Mouse (Mus musculus): ENCODE data around the gene Gm37240. TPM values are rescaled to one million over a fixed set of nuclear protein-coding genes. Genes with fewer than 3 reads are reported as not detected.

Gene Gm37240
- total RNA-seq, 2 experiments from 2014 or later = 0.66 to 1.3 TPM

GRCm38 (mm10) chr3:84505193-84505592, 1382.1 kb downstream of the Gm37240 start:
- DNase-seq (ENCODE audit: low spot score in 2 of 2) = no peak
- intact Hi-C loops (cut with DNase I) = no loop called here

DNA sequence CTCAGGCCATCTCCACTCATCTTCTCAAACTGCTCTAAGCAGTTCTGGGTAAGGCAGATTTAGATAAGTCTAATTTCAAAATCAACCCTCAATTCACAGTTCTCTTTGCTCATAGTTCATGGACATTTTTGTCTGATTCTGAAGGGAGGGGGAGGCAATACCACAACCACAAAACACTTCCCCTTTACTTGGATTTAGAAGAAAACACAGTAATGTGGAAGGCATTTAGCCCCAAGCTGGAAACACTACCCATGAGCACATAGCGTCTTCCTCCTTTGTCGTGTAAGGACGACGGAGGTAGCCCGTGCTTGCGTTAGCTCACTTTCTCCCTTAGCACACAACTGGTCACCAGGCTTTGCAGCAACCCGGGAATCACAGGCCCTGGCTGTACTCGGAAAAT, 1383.0 kb downstream of the Gm37240 start:
- intact Hi-C loops (cut with DNase I) = no loop called here
- DNase-seq (ENCODE audit: low spot score in 2 of 2) = no peak

- intact Hi-C loops (cut with DNase I) = no loop called here
- DNase-seq (ENCODE audit: low spot score in 2 of 2) = no peak
Observed at GRCm38 (mm10) chr3:84502101-84502500, 1385.2 kb downstream of the Gm37240 start.

GRCm38 (mm10) chr3:84500491-84500890, 1386.8 kb downstream of the Gm37240 start:
- no peak for DNase-seq (ENCODE audit: low spot score in 2 of 2)
- intact Hi-C loops (cut with DNase I) = no loop called here

DNA sequence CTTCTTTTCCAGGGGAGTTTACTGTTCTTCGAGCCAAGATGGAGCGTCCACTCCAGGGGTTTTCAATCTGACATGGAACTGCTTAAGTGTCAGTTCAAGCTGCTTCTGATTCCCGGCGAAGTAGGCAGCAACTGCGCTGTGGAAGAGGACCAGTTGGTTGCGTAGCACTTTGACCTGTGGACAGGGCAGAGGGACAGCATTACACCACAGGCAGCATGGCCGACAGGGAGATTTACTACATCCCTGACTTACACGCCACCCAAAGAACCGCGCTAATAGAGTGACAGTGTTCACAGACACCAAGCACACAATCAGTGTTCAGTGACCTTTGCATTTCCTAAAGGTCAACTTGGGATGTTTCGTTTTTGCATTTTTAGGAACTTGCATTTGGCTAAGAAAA, 1389.6 kb downstream of the Gm37240 start:
- intact Hi-C loops (cut with DNase I) = no loop called here
- DNase-seq (ENCODE audit: low spot score in 2 of 2) = no peak

DNA sequence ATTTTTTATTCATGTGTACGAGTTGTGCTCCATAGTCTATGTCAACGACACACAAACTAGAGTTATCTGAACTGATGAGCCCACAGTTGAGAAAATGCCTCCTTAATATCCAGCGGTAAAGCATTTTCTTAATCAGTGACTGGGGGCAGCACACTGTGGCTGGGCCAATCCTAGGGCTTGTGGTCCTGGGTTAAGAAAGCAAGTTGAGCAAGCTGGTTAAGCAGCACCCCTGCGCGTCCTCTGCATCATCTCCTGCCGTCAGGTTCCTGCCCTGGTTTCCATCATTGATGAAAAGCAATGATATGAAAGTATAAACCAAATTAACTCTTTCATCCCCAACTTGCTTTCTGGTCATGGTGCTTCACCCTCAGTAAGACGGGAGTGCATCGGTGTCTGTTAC, 1394.7 kb downstream of the Gm37240 start:
- intact Hi-C loops (cut with DNase I) = no loop called here
- no peak for DNase-seq (ENCODE audit: low spot score in 2 of 2)

DNA sequence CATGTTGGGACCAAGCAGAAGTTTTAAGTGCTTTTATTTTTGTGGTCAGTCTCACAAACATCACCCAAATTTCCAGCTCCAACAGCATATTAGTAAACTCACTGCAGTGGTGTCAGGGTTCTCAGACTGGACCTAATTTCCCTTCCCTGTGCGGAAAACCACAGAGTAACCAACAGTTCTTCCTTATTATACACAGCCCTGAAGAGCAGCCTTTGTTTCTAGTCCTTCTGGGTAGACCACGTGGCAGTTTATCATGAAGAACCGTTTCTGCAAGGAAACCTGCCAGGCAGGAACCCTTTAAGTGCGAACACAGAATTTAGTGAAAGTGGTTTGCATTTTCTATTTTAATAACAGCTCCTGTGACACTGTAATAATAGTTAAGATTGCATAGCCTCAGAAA, 1395.2 kb downstream of the Gm37240 start:
- intact Hi-C loops (cut with DNase I) = no loop called here

DNA sequence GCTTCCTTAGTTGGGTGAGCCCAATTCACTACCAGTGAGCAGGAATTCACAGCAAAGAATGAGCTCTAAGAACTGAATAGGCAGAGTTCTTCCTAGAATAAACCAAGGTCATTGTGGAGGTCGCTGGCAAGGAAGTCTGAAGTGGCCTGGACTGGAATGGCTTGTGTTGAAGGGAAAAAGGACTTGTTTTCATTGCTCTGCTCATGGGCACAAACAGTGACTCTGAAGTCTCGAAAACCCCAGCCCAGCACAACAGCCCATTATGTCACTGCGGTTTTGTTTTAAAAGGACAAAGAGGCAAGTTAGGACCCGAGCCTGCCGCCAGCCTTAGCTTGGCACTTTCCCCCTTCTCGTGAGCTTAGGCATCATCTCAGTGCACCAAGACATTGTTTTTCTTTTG, 1398.6 kb downstream of the Gm37240 start:
- DNase-seq (ENCODE audit: low spot score in 2 of 2) = peak in 1 of 2 experiments; percentile 17
- intact Hi-C loops (cut with DNase I) = loop anchor here (5.0 kb wide), 1 partner anchor 54 kb away; no protein-coding TSS in a partner anchor

More for the DNA sequence above, 1395.2 kb downstream of the Gm37240 start:
- no peak for DNase-seq (ENCODE audit: low spot score in 2 of 2)

GRCm38 (mm10) chr3:84484891-84485290, 1402.4 kb downstream of the Gm37240 start:
- intact Hi-C loops (cut with DNase I) = loop anchor here (5.0 kb wide), 2 partner anchors 57 to 133 kb away; no protein-coding TSS in a partner anchor

DNA sequence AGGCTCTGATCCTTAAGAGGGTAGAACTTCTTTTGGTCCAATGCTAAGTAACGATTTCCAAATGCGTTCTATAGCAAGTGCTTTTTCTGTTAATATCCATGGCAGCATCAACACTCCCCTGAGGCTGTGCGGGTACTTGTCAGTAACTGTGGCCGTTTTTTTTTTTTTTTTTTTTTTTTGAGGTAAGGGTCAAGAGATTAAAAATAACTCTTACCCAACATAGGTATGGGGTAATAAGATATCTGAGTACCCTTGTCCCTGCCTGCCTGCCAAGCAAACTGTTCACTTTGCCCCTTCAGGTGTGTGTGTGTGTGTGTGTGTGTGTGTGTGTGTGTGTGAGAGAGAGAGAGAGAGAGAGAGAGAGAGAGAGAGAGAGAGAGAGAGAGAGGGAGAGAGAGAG, 1403.0 kb downstream of the Gm37240 start:
- intact Hi-C loops (cut with DNase I) = loop anchor here (5.0 kb wide), 1 partner anchor 132 kb away; no protein-coding TSS in a partner anchor

More at GRCm38 (mm10) chr3:84484891-84485290, 1402.4 kb downstream of the Gm37240 start:
- no peak for DNase-seq (ENCODE audit: low spot score in 2 of 2)

GRCm38 (mm10) chr3:84482121-84482520, 1405.2 kb downstream of the Gm37240 start:
- intact Hi-C loops (cut with DNase I) = loop anchor here (5.0 kb wide), 1 partner anchor 130 kb away; no protein-coding TSS in a partner anchor
- DNase-seq (ENCODE audit: low spot score in 2 of 2) = no peak

More for the DNA sequence above, 1403.0 kb downstream of the Gm37240 start:
- DNase-seq (ENCODE audit: low spot score in 2 of 2) = no peak

DNA sequence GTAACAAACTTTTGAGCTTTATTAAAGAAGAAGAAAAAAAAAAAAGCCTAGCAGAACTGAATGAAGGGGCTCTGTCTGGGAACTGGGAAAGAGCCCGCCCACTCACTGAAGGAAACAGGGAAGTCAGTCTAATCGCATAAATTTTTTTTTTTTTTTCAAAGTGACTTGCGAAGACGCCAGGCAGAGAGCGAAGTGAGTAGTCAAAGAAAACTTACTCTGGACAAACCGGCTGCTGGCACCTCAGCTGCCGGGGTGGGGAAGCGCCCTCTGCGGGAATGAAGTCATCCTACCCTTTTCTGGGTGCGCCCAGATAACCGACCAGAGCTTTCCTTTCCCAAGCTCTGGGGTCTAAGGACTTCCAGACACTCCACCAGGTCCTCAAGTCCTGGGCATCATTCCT, 1406.2 kb downstream of the Gm37240 start:
- DNase-seq (ENCODE audit: low spot score in 2 of 2) = peak in 1 of 2 experiments; percentile 21
- intact Hi-C loops (cut with DNase I) = loop anchor here (5.0 kb wide), 1 partner anchor 129 kb away; no protein-coding TSS in a partner anchor

GRCm38 (mm10) chr3:84480006-84480897, 1407.1 kb downstream of the Gm37240 start, which contains the start of gene Fhdc1:
Gene Fhdc1 (minus strand): TSS chr3:84480429.
- intact Hi-C loops (cut with DNase I) = loop anchor here (5.0 kb wide), 1 partner anchor 128 kb away; no protein-coding TSS in a partner anchor
- DNase-seq (ENCODE audit: low spot score in 2 of 2) = peak; percentile 50 to 61

- DNase-seq (ENCODE audit: low spot score in 2 of 2) = peak; percentile 41 to 43
- intact Hi-C loops (cut with DNase I) = loop anchor here (5.0 kb wide), 1 partner anchor 127 kb away; no protein-coding TSS in a partner anchor
Observed at GRCm38 (mm10) chr3:84479293-84480005, 1407.9 kb downstream of the Gm37240 start.

- intact Hi-C loops (cut with DNase I) = no loop called here
- DNase-seq (ENCODE audit: low spot score in 2 of 2) = no peak
Observed at GRCm38 (mm10) chr3:84478896-84479292, 1408.4 kb downstream of the Gm37240 start.

DNA sequence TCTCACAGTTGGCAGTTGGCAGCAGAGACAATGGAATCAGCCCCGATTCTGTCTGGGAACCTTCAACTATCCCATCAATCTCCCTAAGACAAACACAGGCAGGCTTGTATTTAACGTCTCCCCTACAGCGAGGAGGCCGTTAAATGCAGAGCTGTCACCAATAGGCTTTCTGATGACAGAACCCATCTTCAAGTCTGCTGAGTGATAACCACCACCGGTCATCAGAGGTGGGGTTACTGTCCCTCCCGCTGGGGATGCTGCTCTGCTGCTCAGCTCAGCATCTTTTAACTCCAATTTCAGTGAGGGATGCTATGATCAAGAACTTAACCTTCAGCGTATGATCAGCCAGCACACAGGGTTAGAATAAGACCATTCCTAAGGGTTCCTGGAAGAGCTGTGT, 1409.1 kb downstream of the Gm37240 start:
- DNase-seq (ENCODE audit: low spot score in 2 of 2) = no peak
- intact Hi-C loops (cut with DNase I) = no loop called here

GRCm38 (mm10) chr3:84477498-84477897, 1409.8 kb downstream of the Gm37240 start:
- no peak for DNase-seq (ENCODE audit: low spot score in 2 of 2)
- intact Hi-C loops (cut with DNase I) = no loop called here

DNA sequence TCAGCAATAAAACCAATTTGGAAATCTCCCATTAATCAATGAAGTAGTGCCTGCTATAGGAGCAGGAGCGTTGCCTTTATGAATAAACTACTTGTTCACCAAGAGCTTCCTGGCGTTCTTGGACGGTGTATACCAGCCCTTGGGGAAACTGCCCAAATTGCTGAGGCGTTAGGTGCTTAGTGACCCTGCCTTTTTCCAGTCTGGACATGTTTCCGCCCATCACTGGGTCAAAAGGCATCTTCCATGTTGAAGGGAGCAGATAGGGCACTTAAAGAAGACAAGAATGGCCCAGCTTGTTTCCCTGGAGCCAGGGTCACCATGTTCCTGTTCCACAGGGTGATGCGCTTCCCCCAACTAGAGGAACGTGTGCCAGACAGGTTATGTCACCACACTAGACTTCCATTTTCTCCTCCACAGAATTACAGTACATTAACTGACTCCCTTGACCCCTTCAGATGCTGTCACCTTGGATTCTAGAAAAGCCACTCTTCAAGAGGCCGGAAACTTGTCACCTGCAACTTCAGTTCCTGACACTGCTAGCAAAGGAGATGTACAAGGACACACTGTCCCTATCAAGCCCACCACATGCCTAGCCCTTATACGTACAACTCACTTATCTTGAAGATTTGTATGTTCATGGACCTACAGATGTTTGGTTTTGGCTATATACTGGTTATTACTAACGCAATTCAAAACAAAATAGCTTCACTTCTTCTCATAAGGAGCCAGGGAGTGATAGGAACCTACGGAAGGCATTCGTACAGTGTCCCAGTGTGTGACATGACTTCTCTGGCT, 1412.1 kb downstream of the Gm37240 start:
- intact Hi-C loops (cut with DNase I) = no loop called here
- DNase-seq (ENCODE audit: low spot score in 2 of 2) = no peak

GRCm38 (mm10) chr3:84474398-84474797, 1412.9 kb downstream of the Gm37240 start:
- intact Hi-C loops (cut with DNase I) = no loop called here
- DNase-seq (ENCODE audit: low spot score in 2 of 2) = no peak

Measured in left cerebral cortex, postnatal 36 days (tissue).